Mouse (Mus musculus): ENCODE data around the gene Sclt1. TPM values are rescaled to one million over a fixed set of nuclear protein-coding genes. Genes with fewer than 3 reads are reported as not detected.
A peak's percentile ranks its signal among the peaks of the same experiment; 100 is the strongest.

The Sclt1 gene
- polyA plus RNA-seq, 1 experiment from 2014 or later: 26.5 TPM

- no peaks in the 10 kb centered on the region for H3K27me3 ChIP-seq
- no peaks in the 10 kb centered on the region for H3K4me1 ChIP-seq
- no peak overlapping the region for H3K9ac ChIP-seq
- peaks cover 36% of the 10 kb centered on the region for H3K36me3 ChIP-seq
- H3K4me2 ChIP-seq: no peak overlapping the region
- H3K4me3 ChIP-seq (replicated peaks): no peak overlapping the region
- ATAC-seq (replicated peaks; ENCODE audit: low FRiP score): no peak
- H3K9me3 ChIP-seq (replicated peaks): no peaks in the 10 kb centered on the region
- no peak overlapping the region for H3K27ac ChIP-seq
- WGBS: 88% methylated on average over 1 of the region's 1 CpGs
Measured at GRCm38 (mm10) chr3:41655642-41656041, 86.7 kb downstream of the Sclt1 start.

GRCm38 (mm10) chr3:41620971-41621370, 121.3 kb downstream of the Sclt1 start:
- H3K4me1 ChIP-seq: no peaks in the 10 kb centered on the region
- no peaks in the 10 kb centered on the region for H3K9me3 ChIP-seq (replicated peaks)
- H3K4me3 ChIP-seq (replicated peaks): no peak overlapping the region
- no peaks in the 10 kb centered on the region for H3K27me3 ChIP-seq
- no peak overlapping the region for H3K27ac ChIP-seq
- no peak overlapping the region for H3K9ac ChIP-seq
- H3K36me3 ChIP-seq: peaks cover 10% of the 10 kb centered on the region; the same call in 1 of the 2 replicates
- no peak overlapping the region for H3K4me2 ChIP-seq
- ATAC-seq (replicated peaks; ENCODE audit: low FRiP score): no peak
- 91% methylated on average over 7 of the region's 7 CpGs for WGBS

- no peak overlapping the region for H3K4me2 ChIP-seq
- H3K27me3 ChIP-seq: no peaks in the 10 kb centered on the region
- H3K4me3 ChIP-seq (replicated peaks): no peak overlapping the region
- no peak for ATAC-seq (replicated peaks; ENCODE audit: low FRiP score)
- no peak overlapping the region for H3K27ac ChIP-seq
- no peaks in the 10 kb centered on the region for H3K9me3 ChIP-seq (replicated peaks)
- H3K9ac ChIP-seq: no peak overlapping the region
- no peaks in the 10 kb centered on the region for H3K4me1 ChIP-seq
- H3K36me3 ChIP-seq: peaks cover 29% of the 10 kb centered on the region
- 82% methylated on average over 3 of the region's 3 CpGs for WGBS
Measured at GRCm38 (mm10) chr3:41618488-41618887, 123.8 kb downstream of the Sclt1 start.

GRCm38 (mm10) chr3:41618036-41618435, 124.3 kb downstream of the Sclt1 start:
- no peaks in the 10 kb centered on the region for H3K4me1 ChIP-seq
- H3K9ac ChIP-seq: no peak overlapping the region
- no peak overlapping the region for H3K27ac ChIP-seq
- no peak overlapping the region for H3K4me3 ChIP-seq (replicated peaks)
- no peaks in the 10 kb centered on the region for H3K27me3 ChIP-seq
- ATAC-seq (replicated peaks; ENCODE audit: low FRiP score): no peak
- 73% methylated on average over 3 of the region's 3 CpGs for WGBS
- no peaks in the 10 kb centered on the region for H3K9me3 ChIP-seq (replicated peaks)
- no peak overlapping the region for H3K4me2 ChIP-seq
- peaks cover 34% of the 10 kb centered on the region for H3K36me3 ChIP-seq

GRCm38 (mm10) chr3:41614230-41614985, 127.9 kb downstream of the Sclt1 start:
- no peak for ATAC-seq (replicated peaks; ENCODE audit: low FRiP score)
- Histone ChIP-seq H3K9me3 (replicated peaks) (no peaks in the 10 kb centered on the region), H3K27me3 (no peaks in the 10 kb centered on the region), H3K4me3 (replicated peaks) (no peak overlapping the region), H3K36me3 (peaks cover 60% of the 10 kb centered on the region), H3K4me2 (no peak overlapping the region), H3K4me1 (no peaks in the 10 kb centered on the region), H3K9ac (no peak overlapping the region), H3K27ac (no peak overlapping the region)
- 93% methylated on average over 5 of the region's 5 CpGs for WGBS

GRCm38 (mm10) chr3:41613706-41614105, 128.6 kb downstream of the Sclt1 start:
- ATAC-seq (replicated peaks; ENCODE audit: low FRiP score): no peak
- Histone ChIP-seq H3K27ac (no peak overlapping the region), H3K4me2 (no peak overlapping the region), H3K27me3 (no peaks in the 10 kb centered on the region), H3K9ac (no peak overlapping the region), H3K4me1 (no peaks in the 10 kb centered on the region), H3K36me3 (peaks cover 67% of the 10 kb centered on the region), H3K4me3 (replicated peaks) (no peak overlapping the region), H3K9me3 (replicated peaks) (no peaks in the 10 kb centered on the region)
- WGBS: 90% methylated on average over 9 of the region's 9 CpGs

- no peaks in the 10 kb centered on the region for H3K9me3 ChIP-seq (replicated peaks)
- H3K4me1 ChIP-seq: no peaks in the 10 kb centered on the region
- H3K4me2 ChIP-seq: no peak overlapping the region
- H3K27ac ChIP-seq: no peak overlapping the region
- no peaks in the 10 kb centered on the region for H3K27me3 ChIP-seq
- peaks cover 71% of the 10 kb centered on the region for H3K36me3 ChIP-seq
- no peak overlapping the region for H3K9ac ChIP-seq
- 87% methylated on average over 3 of the region's 3 CpGs for WGBS
- no peak for ATAC-seq (replicated peaks; ENCODE audit: low FRiP score)
- H3K4me3 ChIP-seq (replicated peaks): no peak overlapping the region
Measured at GRCm38 (mm10) chr3:41612211-41612610, 130.1 kb downstream of the Sclt1 start.

DNA sequence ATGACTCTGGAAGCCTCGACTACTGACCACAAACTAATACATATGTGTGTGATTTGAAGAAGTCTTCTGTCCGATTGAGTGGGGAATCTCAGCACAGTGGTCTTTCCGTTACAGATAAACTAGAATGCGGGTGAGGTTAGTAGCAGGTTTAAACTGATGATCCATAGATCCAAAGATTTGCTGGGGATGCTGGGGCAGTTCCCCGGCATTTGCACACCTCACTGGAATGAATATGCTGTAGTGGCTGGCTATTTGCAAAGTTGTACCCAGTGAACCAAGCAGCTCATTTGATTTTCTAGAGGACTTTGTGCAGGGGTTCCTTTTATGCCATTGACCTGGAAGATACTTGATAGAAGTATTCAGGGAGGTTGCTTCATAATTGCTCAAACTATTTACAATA, 133.2 kb downstream of the Sclt1 start:
- no peak overlapping the region for H3K27ac ChIP-seq
- no peaks in the 10 kb centered on the region for H3K27me3 ChIP-seq
- no peaks in the 10 kb centered on the region for H3K9me3 ChIP-seq (replicated peaks)
- H3K36me3 ChIP-seq: peaks cover 86% of the 10 kb centered on the region
- no peak overlapping the region for H3K4me3 ChIP-seq (replicated peaks)
- 88% methylated on average over 5 of the region's 5 CpGs for WGBS
- no peak for ATAC-seq (replicated peaks; ENCODE audit: low FRiP score)
- H3K9ac ChIP-seq: no peak overlapping the region
- no peak overlapping the region for H3K4me2 ChIP-seq
- H3K4me1 ChIP-seq: 0 out of 2 replicates have a peak, but pooled peaks cover 6% of the 10 kb centered on the region

GRCm38 (mm10) chr3:41607467-41607866, 134.8 kb downstream of the Sclt1 start:
- Histone ChIP-seq H3K4me1 (peaks cover 22% of the 10 kb centered on the region), H3K4me2 (no peak overlapping the region), H3K9ac (no peak overlapping the region), H3K9me3 (replicated peaks) (no peaks in the 10 kb centered on the region), H3K27me3 (no peaks in the 10 kb centered on the region), H3K36me3 (peaks cover 73% of the 10 kb centered on the region), H3K27ac (no peak overlapping the region), H3K4me3 (replicated peaks) (no peak overlapping the region)
- 85% methylated on average over 8 of the region's 8 CpGs for WGBS
- no peak for ATAC-seq (replicated peaks; ENCODE audit: low FRiP score)

DNA sequence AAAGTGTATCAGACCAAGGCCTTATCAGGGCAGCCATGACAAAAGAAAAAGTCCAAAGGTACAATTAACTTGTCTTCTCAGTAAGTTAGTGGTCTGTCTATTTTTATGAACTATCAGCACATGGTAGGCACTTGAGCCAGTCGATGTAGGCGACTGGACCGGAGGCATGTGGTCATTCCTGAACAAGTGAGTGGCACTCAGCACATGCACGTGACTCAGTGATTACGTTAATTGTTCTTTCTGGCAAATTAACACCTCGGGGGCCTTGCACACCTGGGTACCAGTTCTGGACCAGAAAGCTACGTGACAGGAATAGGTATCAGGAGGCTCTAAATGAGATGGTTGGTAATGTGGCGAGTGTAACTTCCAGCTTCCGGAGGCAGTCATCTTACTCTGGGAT, 135.3 kb downstream of the Sclt1 start:
- Histone ChIP-seq H3K36me3 (peaks cover 69% of the 10 kb centered on the region), H3K4me1 (peaks cover 24% of the 10 kb centered on the region), H3K9ac (no peak overlapping the region), H3K9me3 (replicated peaks) (no peaks in the 10 kb centered on the region), H3K4me2 (no peak overlapping the region), H3K4me3 (replicated peaks) (no peak overlapping the region), H3K27me3 (no peaks in the 10 kb centered on the region), H3K27ac (no peak overlapping the region)
- 90% methylated on average over 9 of the region's 9 CpGs for WGBS
- ATAC-seq (replicated peaks; ENCODE audit: low FRiP score): no peak

DNA sequence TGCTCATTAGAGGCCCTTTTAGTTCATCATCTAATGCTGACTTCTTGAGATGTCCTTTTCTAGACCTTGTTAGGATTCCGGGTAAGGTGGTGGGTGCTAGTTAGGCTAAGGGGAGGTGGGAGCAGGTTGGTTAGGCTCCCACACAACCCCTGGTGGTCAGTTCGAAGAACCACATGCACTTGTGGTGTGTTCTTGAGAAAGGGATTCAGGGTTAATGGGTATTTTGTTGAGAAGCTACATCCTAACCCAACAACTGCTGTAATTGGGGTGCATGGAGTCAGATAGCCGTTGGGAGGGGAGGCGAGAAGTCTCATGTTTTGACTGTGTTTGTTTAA, 136.0 kb downstream of the Sclt1 start:
- 83% methylated on average over 4 of the region's 4 CpGs for WGBS
- no peak for ATAC-seq (replicated peaks; ENCODE audit: low FRiP score)
- Histone ChIP-seq H3K27me3 (no peaks in the 10 kb centered on the region), H3K4me3 (replicated peaks) (no peak overlapping the region), H3K4me1 (peaks cover 24% of the 10 kb centered on the region), H3K27ac (no peak overlapping the region), H3K4me2 (no peak overlapping the region), H3K9ac (no peak overlapping the region), H3K9me3 (replicated peaks) (no peaks in the 10 kb centered on the region), H3K36me3 (peaks cover 69% of the 10 kb centered on the region)

DNA sequence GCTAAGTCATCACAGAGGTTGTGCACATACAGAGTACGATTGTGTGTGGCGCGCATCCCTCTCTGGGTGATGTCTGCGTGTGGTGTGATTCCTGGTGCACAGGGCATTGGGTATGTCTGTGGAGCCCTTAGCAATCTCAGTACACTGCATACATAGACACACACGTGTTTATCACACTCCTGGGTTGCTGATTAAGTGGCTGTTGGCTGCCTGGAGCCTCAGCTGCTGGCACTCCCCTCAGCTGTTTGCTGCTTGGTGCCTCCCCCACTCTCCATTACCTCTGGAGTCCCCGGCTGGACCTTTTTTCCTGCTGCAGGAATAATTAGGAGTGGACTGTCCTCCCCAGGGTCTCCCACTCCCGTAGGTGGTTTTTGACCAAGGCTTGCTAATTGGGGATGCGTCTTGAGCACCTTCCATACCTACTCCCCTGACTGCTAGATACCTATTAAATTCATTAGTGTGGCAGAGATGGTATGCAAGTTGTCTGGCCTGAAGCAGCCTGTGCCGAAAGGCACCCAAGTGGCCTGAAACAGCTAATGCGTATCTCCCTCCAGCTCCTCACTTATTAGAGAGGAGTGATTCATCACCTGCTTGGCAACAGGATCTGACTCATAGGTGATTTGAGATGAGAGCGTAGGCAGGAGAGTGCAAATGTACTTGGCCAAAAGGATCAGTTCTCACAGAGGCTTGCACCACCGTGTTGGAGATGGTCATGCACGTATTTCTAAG, 136.5 kb downstream of the Sclt1 start:
- H3K36me3 ChIP-seq: peaks cover 67% of the 10 kb centered on the region
- peaks cover 24% of the 10 kb centered on the region for H3K4me1 ChIP-seq
- H3K27me3 ChIP-seq: no peaks in the 10 kb centered on the region
- no peak overlapping the region for H3K4me3 ChIP-seq (replicated peaks)
- WGBS: 77% methylated on average over 13 of the region's 13 CpGs
- H3K9me3 ChIP-seq (replicated peaks): no peaks in the 10 kb centered on the region
- H3K4me2 ChIP-seq: no peak overlapping the region
- 0 out of 2 replicates have a peak, but pooled peaks have one; percentile 35 for ATAC-seq (replicated peaks; ENCODE audit: low FRiP score)
- no peak overlapping the region for H3K27ac ChIP-seq
- H3K9ac ChIP-seq: no peak overlapping the region
